8 mouse cellular contexts compared by ENCODE assay signal in genomic region chr10:84059646-84060491, GRCm38 (mm10).
DNase-seq lines count a peak whose midpoint lies in the region; ATAC-seq and TF ChIP-seq lines count a peak whose summit lies in the region.

No protein-coding gene starts in this region.

- H3K79me2 ChIP-seq in myocyte (ENCODE audit: control insufficient read depth, insufficient read depth), result no peaks in the 10 kb centered on the region

- no peak for ATAC-seq in lung, embryonic 16.5 days (ENCODE audit: low read depth)
- ATAC-seq in heart, postnatal 0 days (ENCODE audit: insufficient read depth, low read depth), result no peak
- no peak for ATAC-seq in megakaryocyte progenitor cell, adult 5-6 weeks (replicated peaks; ENCODE audit: poor library complexity)

- H3K27ac ChIP-seq in lung, embryonic 16.5 days (ENCODE audit: low read length), result no peak overlapping the region
- H3K27ac ChIP-seq in heart, postnatal 0 days (ENCODE audit: low read depth), result peak overlapping the region; percentile 93

- TF ChIP-seq CTCF in heart, postnatal 0 days (IDR thresholded peaks at IDR 0.05; ENCODE audit: low read depth), result no peak

- no peak for DNase-seq in lung, postnatal 25 days (ENCODE audit: low spot score)
- peak; percentile 68 for DNase-seq in embryo, embryonic 10 days (ENCODE audit: low spot score)
- DNase-seq in heart, postnatal 0 days (ENCODE audit: low spot score), result no peak
- DNase-seq in T-cell, adult 2 months (ENCODE audit: low spot score), result no peak
- DNase-seq in gastrocnemius, adult 8-10 months (ENCODE audit: low spot score in 2 of 2), result no peak

- H3K9ac ChIP-seq in lung, embryonic 16.5 days (ENCODE audit: low read length), result no peak overlapping the region
- no peak overlapping the region; the same call in 1 of the 2 replicates for H3K9ac ChIP-seq in heart, postnatal 0 days (replicated peaks; ENCODE audit: low read depth, low read length)

- H3K4me2 ChIP-seq in lung, embryonic 16.5 days (ENCODE audit: low read depth, low read length), result peak overlapping the region; percentile 19; the same call in 1 of the 2 replicates
- no peak overlapping the region for H3K4me2 ChIP-seq in heart, postnatal 0 days (ENCODE audit: low read depth, low read length)
- peak overlapping the region; percentile 56 for H3K4me2 ChIP-seq in myocyte (ENCODE audit: low read depth)

- H3K4me1 ChIP-seq in lung, embryonic 16.5 days (replicated peaks; ENCODE audit: control insufficient read depth, insufficient read depth, low read length), result peaks cover 24% of the 10 kb centered on the region
- H3K4me1 ChIP-seq in heart, postnatal 0 days (ENCODE audit: control insufficient read depth, insufficient read depth), result peaks cover 36% of the 10 kb centered on the region

- no peaks in the 10 kb centered on the region for H3K27me3 ChIP-seq in lung, embryonic 16.5 days (ENCODE audit: control insufficient read depth, insufficient read depth, low read depth, low read length)
- H3K27me3 ChIP-seq in heart, postnatal 0 days (ENCODE audit: control insufficient read depth, insufficient read depth, low read length), result no peaks in the 10 kb centered on the region
- H3K27me3 ChIP-seq in myocyte (ENCODE audit: control insufficient read depth, insufficient read depth, insufficient read length), result no peaks in the 10 kb centered on the region

- no peaks in the 10 kb centered on the region for H3K36me3 ChIP-seq in lung, embryonic 16.5 days (ENCODE audit: control insufficient read depth, insufficient read depth, low read length)
- H3K36me3 ChIP-seq in heart, postnatal 0 days (replicated peaks; ENCODE audit: control insufficient read depth, insufficient read depth, low read length), result no peaks in the 10 kb centered on the region
- H3K36me3 ChIP-seq in myocyte (ENCODE audit: control insufficient read depth, insufficient read depth), result no peaks in the 10 kb centered on the region

- TF ChIP-seq POLR2A in myocyte (IDR thresholded peaks at IDR 0.05; ENCODE audit: insufficient read length, low read depth), result no peak

- no peak overlapping the region for H3K4me3 ChIP-seq in lung, embryonic 16.5 days (ENCODE audit: low read length)
- no peak overlapping the region for H3K4me3 ChIP-seq in heart, postnatal 0 days (ENCODE audit: low read depth, low read length)
- no peak overlapping the region for H3K4me3 ChIP-seq in myocyte

- no peak for TF ChIP-seq EP300 in heart, postnatal 0 days (IDR thresholded peaks at IDR 0.05; ENCODE audit: low read depth)

- no peak overlapping the region for H3ac ChIP-seq in myocyte (ENCODE audit: control insufficient read depth, insufficient read length)

- no peaks in the 10 kb centered on the region for H3K9me3 ChIP-seq in lung, embryonic 16.5 days (ENCODE audit: control insufficient read depth, low read length)
- no peaks in the 10 kb centered on the region for H3K9me3 ChIP-seq in heart, postnatal 0 days (replicated peaks; ENCODE audit: control insufficient read depth, low read length)

- 83% methylated on average over 9 of the region's 9 CpGs for WGBS in lung, embryonic 16.5 days
- 85% methylated on average over 9 of the region's 9 CpGs for WGBS in heart, postnatal 0 days

TF ChIP-seq in myocyte, 11 proteins besides CTCF, POLR2A, EP300 and RAD21:
- TF ChIP-seq MYOG (IDR thresholded peaks at IDR 0.05; ENCODE audit: control insufficient read depth in 1 of 3, insufficient read depth in 1 of 3, insufficient read length in 2 of 3, low read depth in 2 of 3) (peak in 1 of 3 experiments; percentile 5), E2F4 (IDR thresholded peaks at IDR 0.05; ENCODE audit: insufficient read depth) (no peak), MAX (IDR thresholded peaks at IDR 0.05; ENCODE audit: low read depth) (no peak)
TF ChIP-seq in myocyte: peak in this region for 1.
